Mouse (Mus musculus) gastrocnemius, adult 2 months (tissue): ENCODE measurements around the gene Ankrd54. TPM values are rescaled to one million over a fixed set of nuclear protein-coding genes. Genes with fewer than 3 reads are reported as not detected.

Source experiments
- DNase-seq: peaks from one replicate; pipeline ENCODE4 v3.0.0; 2022
- H3K27ac ChIP-seq: fragments of 200-600 bp; 2 replicates; pipeline ENCODE4 v1.8.1; 2022; ENCODE audit warnings: mild to moderate bottlenecking
- H3K4me3 ChIP-seq: fragments of 200-600 bp; 2 replicates; pipeline ENCODE4 v1.8.1; 2022; ENCODE audit warnings: mild to moderate bottlenecking, moderate library complexity
- CTCF ChIP-seq: fragments of 200-600 bp; IDR thresholded peaks from 2 replicates; pipeline ENCODE4 v1.8.1; 2022; ENCODE audit warnings: antibody characterized with exemption, mild to moderate bottlenecking, moderate library complexity
- intact Hi-C: fragments of 180-260 bp; cut with DNase I; formaldehyde crosslinking; loops from one replicate; pipeline ENCODE4 v1.15.1; 2025
- total RNA-seq, 2 experiments: library from RNA; stranded (reverse); gene quantifications; 2 replicates each; pipeline ENCODE4 v1.2.3; 2021

Ankrd54 gene
- total RNA-seq, 2 experiments from 2014 or later = 4.5 to 5.1 TPM

DNA sequence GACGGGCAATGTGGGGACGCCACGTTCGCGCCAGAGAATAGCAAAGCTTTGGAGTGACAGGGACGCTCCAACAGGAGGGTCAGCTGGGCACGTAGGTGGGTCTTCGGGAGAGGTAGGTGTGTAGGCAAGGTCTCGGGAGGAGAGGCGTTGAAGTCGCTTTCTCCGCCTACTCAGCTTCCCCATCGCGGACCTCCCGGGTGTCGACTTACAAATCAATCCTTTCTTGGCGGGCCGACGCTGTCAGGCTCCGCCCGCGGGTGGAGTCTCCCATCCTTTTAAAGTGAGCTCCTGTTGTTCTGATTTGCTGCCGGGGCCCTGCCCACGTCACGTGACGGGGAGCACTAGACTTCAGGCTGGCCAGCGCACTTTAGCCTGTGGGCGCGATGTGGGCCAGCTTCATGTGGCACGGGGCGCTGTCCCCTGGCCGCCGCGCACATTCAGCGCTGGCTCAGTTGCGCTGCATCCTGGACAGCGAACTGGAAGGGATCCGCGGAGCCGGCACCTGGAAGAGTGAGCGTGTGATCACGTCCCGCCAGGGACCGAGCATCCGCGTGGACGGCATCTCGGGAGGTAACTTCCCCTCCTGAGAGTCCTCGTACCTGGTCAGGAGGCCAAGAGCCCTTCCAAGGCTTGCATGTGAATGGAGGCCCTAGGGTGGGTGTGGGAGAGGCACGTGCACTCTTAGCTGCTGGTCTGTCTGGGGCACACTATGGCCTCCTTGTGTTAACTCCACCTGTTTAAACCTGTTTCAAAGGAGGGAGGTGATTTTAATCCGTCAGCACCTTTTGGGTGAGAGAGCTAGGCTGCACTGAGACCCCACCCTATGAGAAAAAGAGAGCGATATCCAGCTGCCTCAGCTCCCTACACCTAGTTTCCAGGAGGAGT lies 31.9 kb downstream of the Ankrd54 start:
- TF ChIP-seq CTCF = no peak
- intact Hi-C loops = no loop called here
- peak overlapping the region; percentile 99 for H3K27ac ChIP-seq
- peak; percentile 96 for DNase-seq
- peak overlapping the region; percentile 94 for H3K4me3 ChIP-seq

GRCm38 (mm10) chr15:79029519-79030241 lies 33.0 kb downstream of the Ankrd54 start:
- intact Hi-C loops = no loop called here
- peak overlapping the region; percentile 99 for H3K27ac ChIP-seq
- TF ChIP-seq CTCF = no peak
- H3K4me3 ChIP-seq = peak overlapping the region; percentile 94
- no peak for DNase-seq

GRCm38 (mm10) chr15:79028823-79029484 lies 33.7 kb downstream of the Ankrd54 start:
- intact Hi-C loops = no loop called here
- no peak for TF ChIP-seq CTCF
- DNase-seq = no peak
- Histone ChIP-seq H3K27ac (peak overlapping the region; percentile 99), H3K4me3 (peak overlapping the region; percentile 94)

DNA sequence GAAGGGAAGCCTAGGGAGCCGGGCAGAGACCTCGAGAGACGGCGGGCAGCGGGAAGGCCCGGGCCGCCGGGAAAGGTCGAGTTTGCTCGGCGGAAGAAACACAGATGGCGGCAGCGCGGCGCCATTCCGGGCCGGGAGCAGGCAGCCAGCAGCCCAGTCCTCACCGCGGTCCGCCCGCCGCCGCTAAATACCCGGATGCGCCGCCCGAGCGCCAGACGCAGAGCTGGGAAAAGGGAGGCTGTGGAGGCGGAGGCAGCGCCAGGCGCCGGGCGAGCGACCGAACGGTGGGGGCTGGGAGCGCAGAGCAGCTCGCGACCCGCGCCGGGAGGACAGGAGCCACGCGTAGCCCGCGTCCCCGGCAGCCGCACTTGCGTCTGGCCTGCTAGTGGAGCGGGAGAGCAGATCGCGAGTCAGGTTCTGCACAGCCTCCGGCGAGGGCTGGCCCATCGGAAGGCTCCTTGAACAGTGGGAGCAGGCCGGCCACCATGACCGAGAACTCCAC lies 34.4 kb downstream of the Ankrd54 start, which contains the start of gene H1f0:
TSS of gene H1f0 (plus strand) at position 214 of the 502 bp plus-strand sequence.
- intact Hi-C loops = no loop called here
- DNase-seq = peak; percentile 98

DNA sequence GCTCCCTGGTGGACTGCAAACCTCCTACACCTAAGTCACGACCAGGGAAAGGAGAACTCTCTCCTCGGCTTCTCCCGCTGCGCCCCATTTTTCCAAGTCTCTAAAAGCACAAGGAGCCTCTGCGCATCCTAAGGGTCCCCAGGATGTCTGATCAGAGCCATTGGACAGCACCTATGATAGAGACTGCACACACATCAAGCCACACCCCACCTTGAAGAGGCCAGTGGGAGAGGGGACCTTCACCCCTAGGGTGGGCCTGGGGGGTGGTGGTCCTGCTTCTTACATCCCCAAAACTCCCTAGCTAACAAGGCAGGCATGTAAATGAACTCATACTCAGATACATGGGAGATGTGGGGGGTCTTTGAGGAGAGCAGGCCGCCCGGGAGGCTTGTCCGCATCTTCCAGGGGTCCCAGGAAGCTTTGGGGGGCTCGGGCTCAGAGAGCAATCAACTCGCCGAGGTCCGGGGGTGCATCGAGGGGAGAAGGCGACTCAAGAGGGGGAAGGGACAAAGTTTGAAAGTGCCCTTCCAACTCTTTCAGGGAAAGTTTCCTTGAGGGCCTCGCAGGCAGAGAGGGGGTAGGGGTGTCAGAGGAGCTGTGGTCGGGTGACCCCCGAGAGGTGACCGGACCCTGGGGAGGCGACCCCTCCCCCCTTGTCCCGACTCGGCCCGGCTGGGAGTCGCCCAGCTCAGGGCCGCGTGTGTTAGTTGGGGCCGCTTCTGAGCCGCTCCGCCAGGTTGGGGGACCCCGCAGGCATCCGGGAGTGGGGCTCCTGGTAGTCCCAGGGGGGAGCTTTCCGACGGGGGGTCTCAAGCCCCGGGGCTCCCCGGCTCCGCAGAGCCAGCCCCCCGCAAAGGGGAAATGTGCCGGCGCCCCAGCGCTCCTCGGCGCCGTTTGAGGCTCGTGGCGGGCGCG lies 35.1 kb downstream of the Ankrd54 start:
- no peak for TF ChIP-seq CTCF
- intact Hi-C loops = no loop called here
- peak; percentile 64 for DNase-seq
- H3K27ac ChIP-seq = peak overlapping the region; percentile 99
- peak overlapping the region; percentile 94 for H3K4me3 ChIP-seq

More for the DNA sequence above, 34.4 kb downstream of the Ankrd54 start, which contains the start of gene H1f0:
- TF ChIP-seq CTCF = no peak
- peak within 1 kb of the TSS; percentile 94 for H3K4me3 ChIP-seq
- peak within 1 kb of the TSS; percentile 99 for H3K27ac ChIP-seq

DNA sequence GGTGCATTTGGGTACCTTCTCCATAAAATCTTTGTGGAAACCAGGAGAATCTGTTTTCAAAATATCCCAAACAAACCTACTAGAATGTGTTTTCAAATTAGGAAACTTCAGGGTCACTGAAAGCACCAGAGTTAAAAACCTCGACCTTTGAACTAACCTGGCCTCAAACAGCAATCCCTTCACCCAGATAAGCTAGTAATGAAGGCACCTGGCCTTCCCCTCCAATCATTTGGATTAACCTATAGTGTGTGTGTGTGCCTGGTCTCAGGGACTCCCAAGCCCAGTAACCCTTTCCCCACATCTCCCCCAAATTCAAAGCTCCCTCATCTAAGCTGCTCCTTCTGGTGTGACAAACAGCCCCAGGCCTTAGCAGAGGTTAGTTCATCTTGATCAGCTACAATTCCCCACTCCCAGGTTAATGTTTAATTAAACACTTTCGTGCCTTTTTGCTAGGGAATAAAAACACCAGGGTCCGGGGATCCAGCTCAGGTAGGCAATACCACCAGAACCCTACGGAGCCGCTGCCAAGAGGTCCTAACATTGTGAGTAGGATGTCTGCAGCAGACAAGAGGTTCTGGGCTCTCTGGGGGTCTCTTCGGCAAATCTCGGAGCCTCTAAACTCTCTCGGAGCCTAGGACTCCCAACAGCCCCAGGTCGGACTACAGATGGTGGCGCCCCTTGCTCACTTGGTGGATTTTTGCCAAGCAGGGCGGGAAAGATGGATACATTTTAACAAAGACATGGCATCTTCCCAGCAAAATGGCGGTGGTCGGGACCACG lies 36.0 kb downstream of the Ankrd54 start:
- H3K27ac ChIP-seq = peak overlapping the region; percentile 99
- peak overlapping the region; percentile 94 for H3K4me3 ChIP-seq
- TF ChIP-seq CTCF = no peak
- intact Hi-C loops = no loop called here
- DNase-seq = no peak

DNA sequence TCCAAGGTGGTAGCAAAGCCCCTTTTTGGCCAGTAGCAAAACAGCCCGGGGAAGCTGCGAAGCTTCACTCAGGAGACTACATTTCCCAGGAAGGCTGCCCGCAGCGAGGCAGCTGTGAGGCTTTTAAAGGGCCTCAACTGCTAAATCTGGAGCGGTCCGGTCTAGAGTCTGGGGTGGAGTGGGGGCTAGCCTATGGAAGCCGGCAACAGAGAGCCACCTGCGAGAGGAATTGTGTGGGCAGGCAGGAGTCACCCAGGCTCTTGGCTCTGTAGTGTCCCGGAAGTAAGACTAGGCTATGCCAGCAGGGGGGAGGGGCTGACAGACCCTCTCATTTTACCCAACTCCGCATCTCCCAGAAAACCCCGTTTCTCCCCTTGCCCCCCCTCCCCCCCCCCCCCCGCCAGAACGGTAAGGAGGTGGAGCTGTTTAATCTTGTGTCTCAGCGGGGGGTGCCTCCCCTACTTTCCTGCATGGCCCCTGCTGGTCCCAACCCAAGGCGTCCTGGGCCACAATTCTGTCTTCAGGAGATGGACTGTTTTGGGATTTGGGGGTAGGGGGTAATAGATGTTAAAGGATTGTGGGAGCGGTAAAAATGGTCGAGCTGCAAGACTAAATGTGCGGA lies 36.9 kb downstream of the Ankrd54 start:
- intact Hi-C loops = loop anchor here (2.0 kb wide), 1 partner anchor 39 kb away; no protein-coding TSS in a partner anchor
- TF ChIP-seq CTCF = no peak
- peak overlapping the region; percentile 81 for H3K27ac ChIP-seq
- DNase-seq = peak; percentile 57
- H3K4me3 ChIP-seq = peak overlapping the region; percentile 65

- TF ChIP-seq CTCF = no peak
- H3K27ac ChIP-seq = no peak overlapping the region
- no peak for DNase-seq
- intact Hi-C loops = no loop called here
- H3K4me3 ChIP-seq = no peak overlapping the region
These were observed 39.3 kb downstream of the Ankrd54 start for GRCm38 (mm10) chr15:79023366-79023765.

DNA sequence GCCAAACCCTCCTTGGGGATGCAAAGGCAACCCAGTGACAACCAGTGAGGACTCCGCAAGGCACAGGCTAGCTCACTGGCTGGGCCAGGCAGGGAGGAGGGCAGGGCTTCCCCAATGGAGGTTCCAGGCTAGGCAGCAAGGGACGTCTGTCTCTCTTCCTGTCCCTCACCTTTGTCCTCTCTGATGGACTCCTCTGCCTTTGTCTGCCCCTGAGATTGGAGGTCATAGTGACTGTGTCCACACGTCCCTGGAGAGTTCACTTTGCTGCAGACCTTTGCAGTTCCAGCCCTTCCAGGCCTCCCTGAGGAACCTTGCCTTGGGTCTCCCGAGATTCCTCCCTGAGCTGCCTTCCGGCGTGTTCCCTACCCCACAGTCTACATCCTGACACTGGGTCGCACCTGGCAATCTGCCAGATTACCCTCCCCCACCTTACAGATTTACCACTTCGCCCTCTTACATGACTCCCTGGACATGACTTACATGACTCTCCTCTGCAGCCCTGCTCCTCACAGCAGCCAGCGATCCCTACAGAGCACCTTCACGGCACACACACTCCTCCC lies 39.9 kb downstream of the Ankrd54 start:
- intact Hi-C loops = no loop called here
- Histone ChIP-seq H3K27ac (no peak overlapping the region), H3K4me3 (no peak overlapping the region)
- no peak for DNase-seq
- no peak for TF ChIP-seq CTCF

DNA sequence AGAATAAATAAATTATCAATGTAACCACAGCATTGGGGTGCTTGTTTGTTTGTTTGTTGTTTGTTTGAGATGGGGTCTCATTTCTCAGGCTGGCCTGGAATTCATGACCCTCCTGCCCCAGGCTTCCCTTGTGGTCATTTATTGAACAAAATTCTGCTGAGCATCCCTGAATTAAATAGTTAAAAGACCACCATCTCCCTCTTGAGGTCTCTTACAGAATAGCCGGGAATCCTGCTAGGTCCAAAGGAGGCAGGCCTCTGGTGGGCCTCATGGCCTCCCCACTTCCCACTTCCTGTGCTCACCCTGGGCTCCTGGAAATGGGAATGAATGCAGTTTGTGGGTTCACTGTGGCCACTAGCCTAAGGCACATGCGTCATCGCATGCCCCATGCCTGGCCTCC lies 43.8 kb downstream of the Ankrd54 start:
- no peak overlapping the region for H3K27ac ChIP-seq
- intact Hi-C loops = no loop called here
- DNase-seq = no peak
- no peak for TF ChIP-seq CTCF
- H3K4me3 ChIP-seq = no peak overlapping the region
